Mouse (Mus musculus): ENCODE data around the gene Rplp2. TPM values are rescaled to one million over a fixed set of nuclear protein-coding genes. Genes with fewer than 3 reads are reported as not detected.
"Not testable (repeated sequence)": the region's sequence is repeated elsewhere in the genome, so short reads cannot be mapped to it uniquely, and the experiment has no call there.

Rplp2 gene
- total RNA-seq (2018; cell fraction: chromatin; rRNA removed), result 100 to 1,000 TPM in 1 of 26 experiments, 10 to 100 TPM in 25; 28.7 to 167 (median 61.5) TPM
- 1,000 to 10,000 TPM in 13 of 26 experiments, 100 to 1,000 TPM in 13; 627 to 1,432 (median 968) TPM for total RNA-seq (2018; cell fraction: cytosol; rRNA removed)
- 100 to 1,000 TPM; 140 to 327 (median 222) TPM for total RNA-seq (2018; cell fraction: nucleus; rRNA removed)
- polyA plus RNA-seq (2018), result 766 to 855 TPM (median 779 TPM) in 3 replicates

DNA sequence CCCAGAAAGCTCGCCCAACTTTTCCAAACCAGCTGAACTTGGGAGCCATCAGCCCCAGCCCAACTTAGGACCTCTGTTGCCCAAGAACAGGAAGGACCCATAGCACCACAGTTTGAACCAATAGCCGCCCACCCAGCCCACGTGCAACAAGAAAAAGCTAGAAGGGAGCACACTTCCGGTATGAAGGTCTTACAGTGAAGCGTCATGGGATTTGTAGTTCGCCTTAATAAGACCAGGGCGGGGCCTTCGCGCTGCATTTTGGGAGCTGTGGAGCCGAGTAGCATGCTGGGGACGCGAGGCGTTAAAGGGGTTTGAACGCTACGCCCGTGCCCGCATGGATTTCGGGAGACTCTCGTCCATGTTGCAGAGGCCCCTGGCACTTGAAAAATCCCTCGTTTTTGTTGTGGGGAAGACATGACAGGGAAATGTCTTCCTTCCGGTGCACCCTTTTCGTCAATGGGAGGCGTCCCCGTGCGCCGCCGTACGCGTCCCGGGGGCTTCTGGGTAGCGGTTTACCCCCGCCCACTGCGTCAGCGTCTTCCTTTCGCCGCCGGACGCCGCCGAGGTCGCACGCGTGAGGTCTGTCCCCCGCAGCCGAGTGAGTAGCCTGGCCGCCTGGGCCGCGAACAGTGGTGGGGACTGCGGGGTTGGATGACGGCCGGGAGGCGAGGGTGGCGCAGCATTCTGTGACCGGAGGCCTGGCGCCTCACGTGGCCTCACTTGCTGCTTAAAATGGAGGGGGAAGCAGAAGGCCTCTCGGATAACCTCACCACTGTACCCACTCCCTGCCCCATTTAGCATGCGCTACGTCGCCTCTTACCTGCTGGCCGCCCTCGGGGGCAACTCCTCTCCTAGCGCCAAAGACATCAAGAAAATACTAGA lies at the start of gene Rplp2:
Gene Rplp2 (plus strand): TSS at position 261 of the 882 bp plus-strand sequence.
- Histone ChIP-seq H3K79me2 (ENCODE audit: inconsistent target) (peaks cover 33% of the 10 kb centered on the region), H3K36me3 (ENCODE audit: inconsistent target) (peaks cover 5% of the 10 kb centered on the region; the same call in 1 of the 2 replicates), H3K27ac (peak within 1 kb of the TSS; percentile 96), H3K4me3 (ENCODE audit: inconsistent target) (peak within 1 kb of the TSS; percentile 89)
- under 1% methylated on average over 63 of the region's 63 CpGs for WGBS (ENCODE audit: missing documents)

DNA sequence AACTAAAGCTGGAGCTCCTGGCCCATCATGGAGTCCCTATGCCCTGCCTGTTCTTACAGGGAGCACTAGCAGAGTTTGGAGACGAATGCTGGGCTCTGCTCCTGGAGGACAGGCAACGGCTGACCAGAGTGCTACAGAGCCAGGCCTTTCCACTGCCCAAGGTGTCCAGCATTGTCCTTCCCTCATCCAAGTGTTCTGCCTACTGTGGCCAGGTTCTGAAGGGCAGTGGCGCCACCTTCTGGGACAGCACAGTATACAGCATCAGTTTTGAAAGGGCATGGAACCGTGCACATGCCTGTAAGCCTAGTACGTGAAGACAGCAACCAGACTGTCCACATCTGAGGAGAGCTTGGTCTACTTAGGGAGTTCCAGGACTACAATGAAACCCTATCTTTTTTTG lies 43.9 kb upstream of the Rplp2 start:
- H3K27ac ChIP-seq, result no peak overlapping the region
- H3K79me2 ChIP-seq (ENCODE audit: inconsistent target), result peaks cover 5% of the 10 kb centered on the region; the same call in 1 of the 2 replicates
- 45% methylated on average over 5 of the region's 5 CpGs for WGBS (ENCODE audit: missing documents)
- no peak overlapping the region for H3K4me3 ChIP-seq (ENCODE audit: inconsistent target)
- peaks cover 52% of the 10 kb centered on the region for H3K36me3 ChIP-seq (ENCODE audit: inconsistent target)

DNA sequence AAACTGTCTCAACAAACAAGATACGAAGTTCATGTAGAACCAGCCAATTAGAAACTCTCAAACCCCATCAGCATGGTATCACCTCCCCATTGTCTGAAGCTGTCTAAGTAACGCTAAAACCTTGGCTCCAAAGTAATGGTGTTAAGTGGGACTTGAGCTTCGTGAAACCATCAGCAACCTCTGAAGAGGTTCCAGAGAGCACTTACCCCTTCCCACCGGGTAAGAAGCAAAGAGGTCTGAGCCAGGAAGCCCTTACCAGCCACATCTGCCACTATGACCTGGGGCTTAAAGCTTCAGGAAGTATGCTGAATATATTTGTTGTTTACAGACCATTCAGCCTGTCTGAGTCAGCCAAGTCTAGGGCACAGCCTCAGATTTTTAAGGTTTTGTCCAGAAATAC lies 41.7 kb upstream of the Rplp2 start:
- Histone ChIP-seq H3K79me2 (ENCODE audit: inconsistent target) (no peaks in the 10 kb centered on the region), H3K4me3 (ENCODE audit: inconsistent target) (no peak overlapping the region), H3K36me3 (ENCODE audit: inconsistent target) (peaks cover 49% of the 10 kb centered on the region), H3K27ac (no peak overlapping the region)
- WGBS (ENCODE audit: missing documents), result 83% methylated on average over 4 of the region's 4 CpGs

DNA sequence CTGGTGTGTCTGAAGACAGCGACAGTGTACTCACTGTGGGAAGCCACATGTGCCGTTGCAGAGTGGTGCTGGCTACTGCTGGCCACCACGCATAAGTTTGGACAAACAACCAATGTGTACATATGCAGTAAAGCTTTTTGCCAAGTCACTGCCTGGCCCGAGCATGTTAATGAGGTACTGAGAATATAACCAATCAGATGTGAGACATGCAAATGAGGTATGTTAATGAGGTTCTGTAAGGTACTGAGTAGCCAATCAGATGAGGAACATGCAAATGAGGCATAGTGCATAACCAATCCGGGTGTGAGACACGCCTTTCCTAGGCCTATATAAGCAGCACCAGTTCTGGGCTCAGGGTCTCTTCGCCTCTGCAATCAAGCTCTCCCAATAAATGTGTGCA lies 39.5 kb upstream of the Rplp2 start:
- WGBS (ENCODE audit: missing documents), result 90% methylated on average over 6 of the region's 7 CpGs
- not testable (repeated sequence) for H3K4me3 ChIP-seq (ENCODE audit: inconsistent target); H3K27ac ChIP-seq; H3K79me2 ChIP-seq (ENCODE audit: inconsistent target)
- H3K36me3 ChIP-seq (ENCODE audit: inconsistent target), result peaks cover 33% of the 10 kb centered on the region

DNA sequence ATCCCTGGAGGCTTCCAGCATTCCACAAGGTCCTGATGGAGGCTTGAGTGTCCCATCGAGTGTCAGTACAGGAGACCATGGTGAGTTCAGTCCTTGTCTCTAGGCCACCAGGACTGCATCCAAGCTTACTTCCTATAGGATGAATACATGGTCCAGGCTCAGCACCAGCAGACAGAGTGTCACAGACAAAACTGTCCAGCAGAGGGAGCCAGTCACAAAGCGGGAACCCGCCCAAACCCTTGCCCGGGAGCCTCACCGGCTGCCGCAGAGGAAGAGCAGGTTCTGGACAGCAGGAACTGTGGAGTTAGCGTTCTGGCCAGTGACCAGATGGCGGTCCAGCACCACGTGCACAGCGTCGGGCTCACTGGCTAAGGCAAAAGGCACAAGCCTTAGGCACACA lies 38.3 kb upstream of the Rplp2 start:
- Histone ChIP-seq H3K36me3 (ENCODE audit: inconsistent target) (peaks cover 28% of the 10 kb centered on the region), H3K4me3 (ENCODE audit: inconsistent target) (no peak overlapping the region), H3K79me2 (ENCODE audit: inconsistent target) (peaks cover 20% of the 10 kb centered on the region), H3K27ac (no peak overlapping the region)
- 14% methylated on average over 11 of the region's 11 CpGs for WGBS (ENCODE audit: missing documents)

DNA sequence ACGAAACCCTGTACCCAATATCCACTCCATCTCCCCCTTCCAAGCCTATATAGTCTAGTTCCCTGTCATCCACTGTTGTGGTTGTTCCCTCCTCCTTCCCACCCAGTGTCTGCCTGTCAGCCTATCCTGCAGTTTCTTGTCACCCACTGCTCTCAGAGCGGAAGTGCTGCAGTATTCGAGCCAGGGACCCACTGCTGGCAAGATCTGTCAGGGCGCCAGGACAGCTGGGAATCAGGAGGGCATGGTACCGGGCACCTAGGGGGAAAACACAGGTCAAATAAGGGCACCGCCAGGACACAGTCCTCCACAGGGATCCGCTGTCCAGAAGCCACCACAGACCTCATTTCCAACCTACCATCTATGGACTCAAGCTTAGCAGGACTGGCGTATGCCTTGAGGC lies 36.5 kb upstream of the Rplp2 start:
- peaks cover 20% of the 10 kb centered on the region for H3K79me2 ChIP-seq (ENCODE audit: inconsistent target)
- no peak overlapping the region for H3K4me3 ChIP-seq (ENCODE audit: inconsistent target)
- H3K36me3 ChIP-seq (ENCODE audit: inconsistent target), result peaks cover 28% of the 10 kb centered on the region
- 94% methylated on average over 8 of the region's 8 CpGs for WGBS (ENCODE audit: missing documents)
- no peak overlapping the region for H3K27ac ChIP-seq

DNA sequence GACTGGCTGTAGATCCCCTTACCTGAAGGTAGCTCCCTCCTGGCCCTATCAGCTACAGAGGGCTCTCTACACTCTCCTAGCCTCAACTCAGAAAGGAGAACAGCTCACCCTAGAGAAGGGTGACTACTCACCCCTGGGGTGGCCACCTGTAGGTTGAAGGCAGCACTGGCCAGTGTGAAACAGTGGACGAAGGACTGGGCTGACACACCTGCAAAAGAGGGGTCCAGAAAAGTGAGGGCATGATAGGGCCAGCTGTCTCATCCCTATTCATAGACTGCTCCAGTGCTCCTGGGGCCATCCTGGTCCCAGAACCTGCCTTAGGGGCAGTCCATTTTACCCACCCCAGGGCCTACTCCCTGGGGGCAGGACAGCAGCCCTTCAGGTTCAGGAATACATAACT lies 35.5 kb upstream of the Rplp2 start:
- H3K79me2 ChIP-seq (ENCODE audit: inconsistent target), result peaks cover 20% of the 10 kb centered on the region
- no peak overlapping the region for H3K27ac ChIP-seq
- 100% methylated on average over 1 of the region's 1 CpGs for WGBS (ENCODE audit: missing documents)
- peaks cover 28% of the 10 kb centered on the region for H3K36me3 ChIP-seq (ENCODE audit: inconsistent target)
- H3K4me3 ChIP-seq (ENCODE audit: inconsistent target), result no peak overlapping the region

DNA sequence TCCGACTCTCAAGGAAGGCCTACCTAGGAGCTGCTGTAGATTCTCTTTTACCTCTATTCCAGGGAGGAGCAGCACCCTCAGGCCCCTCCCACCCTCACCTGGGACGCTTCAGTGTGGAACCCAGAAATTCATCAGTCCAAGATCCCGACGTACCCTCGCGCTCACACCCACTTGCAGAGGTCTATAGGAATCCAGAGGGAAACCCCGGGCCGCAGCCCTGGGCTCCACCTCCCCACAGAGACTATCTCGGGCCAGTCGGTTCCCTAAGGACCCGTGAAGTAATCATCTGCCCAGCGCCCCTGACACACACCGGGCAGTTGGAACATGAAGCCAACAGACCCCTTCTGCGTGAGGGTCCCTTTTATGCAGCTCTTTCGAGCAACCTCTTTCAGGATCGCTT lies 33.8 kb upstream of the Rplp2 start:
- Histone ChIP-seq H3K4me3 (ENCODE audit: inconsistent target) (peak overlapping the region; percentile 94), H3K36me3 (ENCODE audit: inconsistent target) (peaks cover 22% of the 10 kb centered on the region), H3K79me2 (ENCODE audit: inconsistent target) (peaks cover 20% of the 10 kb centered on the region), H3K27ac (peak overlapping the region; percentile 63)
- 2% methylated on average over 15 of the region's 16 CpGs for WGBS (ENCODE audit: missing documents)

DNA sequence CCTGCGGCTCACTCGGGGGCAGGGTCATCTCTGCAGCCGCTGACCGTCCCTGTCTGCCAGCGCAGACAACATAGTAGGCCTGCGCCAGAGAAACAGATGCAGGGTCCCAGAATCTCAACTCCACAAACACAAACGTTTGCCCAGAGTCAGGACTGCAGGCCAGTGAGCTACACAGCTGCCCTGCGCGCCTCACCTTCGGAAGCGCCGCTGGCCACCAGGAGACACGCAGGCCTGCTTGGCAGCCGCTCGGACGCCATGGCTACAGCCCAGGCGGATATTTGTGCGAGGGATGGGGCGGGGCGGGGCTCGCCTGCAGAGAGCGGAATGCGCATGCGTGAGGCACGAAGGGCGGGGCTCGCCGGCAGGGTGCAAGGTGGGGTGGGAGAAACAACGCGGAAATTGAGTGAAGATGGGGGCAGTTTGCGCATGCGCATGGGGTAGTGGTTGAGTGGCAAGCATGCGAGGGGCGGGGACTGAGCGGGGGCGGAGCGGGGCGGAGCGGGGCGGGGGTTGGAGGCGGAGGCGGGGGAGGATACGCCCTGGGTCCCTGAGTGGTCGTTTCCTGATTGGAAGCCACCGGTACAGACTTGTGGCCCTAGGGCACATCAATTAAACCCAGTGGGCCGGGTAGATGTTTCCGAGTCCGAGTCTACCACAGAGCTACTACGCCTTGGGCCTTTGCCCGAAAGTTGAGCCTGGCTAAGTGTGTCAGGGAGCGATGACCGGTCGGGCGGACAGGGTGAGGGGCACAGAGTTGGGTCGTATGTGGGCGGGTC lies 33.2 kb upstream of the Rplp2 start, which contains the start of gene Gatd1:
Gene Gatd1 (minus strand): TSS at position 328 of the 776 bp plus-strand sequence.
- under 1% methylated on average over 55 of the region's 56 CpGs for WGBS (ENCODE audit: missing documents)

DNA sequence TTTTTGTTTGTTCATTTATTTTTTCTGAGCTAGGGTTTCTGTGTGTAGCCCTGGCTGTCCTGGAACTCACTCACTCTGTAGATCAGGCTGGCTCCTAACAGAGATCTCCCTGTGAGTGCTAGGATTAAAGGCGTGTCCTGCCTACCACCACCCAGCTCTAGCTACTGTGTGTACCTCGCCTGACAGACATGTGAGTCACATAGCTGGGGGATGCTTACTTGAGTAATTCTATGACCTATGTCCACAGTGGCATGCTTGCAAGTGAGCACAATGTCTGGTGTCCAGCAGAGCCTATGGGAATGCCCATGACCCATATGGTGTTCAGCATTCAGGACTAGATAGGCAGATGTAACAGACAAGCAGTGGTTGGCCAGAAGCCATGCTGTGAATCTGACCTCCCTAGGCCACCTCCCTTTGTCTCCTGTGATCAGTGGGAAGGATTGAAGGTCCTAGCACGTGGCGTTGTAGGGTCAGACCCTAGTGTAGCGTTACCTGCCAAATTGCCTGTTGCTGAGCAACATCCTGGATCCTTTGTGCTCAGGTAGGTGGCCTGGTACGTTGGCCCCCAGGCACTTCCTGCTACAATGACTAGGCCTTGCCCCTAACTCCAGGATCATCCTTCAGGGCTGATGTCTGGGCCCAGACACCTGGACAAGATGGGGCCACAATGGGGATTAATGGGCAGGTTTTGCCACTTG lies 30.9 kb upstream of the Rplp2 start:
- H3K36me3 ChIP-seq (ENCODE audit: inconsistent target), result no peaks in the 10 kb centered on the region
- peaks cover 20% of the 10 kb centered on the region for H3K79me2 ChIP-seq (ENCODE audit: inconsistent target)
- no peak overlapping the region for H3K27ac ChIP-seq
- WGBS (ENCODE audit: missing documents), result 92% methylated on average over 6 of the region's 6 CpGs
- no peak overlapping the region for H3K4me3 ChIP-seq (ENCODE audit: inconsistent target)

More for the DNA sequence above, 33.2 kb upstream of the Rplp2 start, which contains the start of gene Gatd1:
- Histone ChIP-seq H3K79me2 (ENCODE audit: inconsistent target) (peaks cover 20% of the 10 kb centered on the region), H3K27ac (peak within 1 kb of the TSS; percentile 63), H3K36me3 (ENCODE audit: inconsistent target) (peaks cover 19% of the 10 kb centered on the region), H3K4me3 (ENCODE audit: inconsistent target) (peak within 1 kb of the TSS; percentile 94)

DNA sequence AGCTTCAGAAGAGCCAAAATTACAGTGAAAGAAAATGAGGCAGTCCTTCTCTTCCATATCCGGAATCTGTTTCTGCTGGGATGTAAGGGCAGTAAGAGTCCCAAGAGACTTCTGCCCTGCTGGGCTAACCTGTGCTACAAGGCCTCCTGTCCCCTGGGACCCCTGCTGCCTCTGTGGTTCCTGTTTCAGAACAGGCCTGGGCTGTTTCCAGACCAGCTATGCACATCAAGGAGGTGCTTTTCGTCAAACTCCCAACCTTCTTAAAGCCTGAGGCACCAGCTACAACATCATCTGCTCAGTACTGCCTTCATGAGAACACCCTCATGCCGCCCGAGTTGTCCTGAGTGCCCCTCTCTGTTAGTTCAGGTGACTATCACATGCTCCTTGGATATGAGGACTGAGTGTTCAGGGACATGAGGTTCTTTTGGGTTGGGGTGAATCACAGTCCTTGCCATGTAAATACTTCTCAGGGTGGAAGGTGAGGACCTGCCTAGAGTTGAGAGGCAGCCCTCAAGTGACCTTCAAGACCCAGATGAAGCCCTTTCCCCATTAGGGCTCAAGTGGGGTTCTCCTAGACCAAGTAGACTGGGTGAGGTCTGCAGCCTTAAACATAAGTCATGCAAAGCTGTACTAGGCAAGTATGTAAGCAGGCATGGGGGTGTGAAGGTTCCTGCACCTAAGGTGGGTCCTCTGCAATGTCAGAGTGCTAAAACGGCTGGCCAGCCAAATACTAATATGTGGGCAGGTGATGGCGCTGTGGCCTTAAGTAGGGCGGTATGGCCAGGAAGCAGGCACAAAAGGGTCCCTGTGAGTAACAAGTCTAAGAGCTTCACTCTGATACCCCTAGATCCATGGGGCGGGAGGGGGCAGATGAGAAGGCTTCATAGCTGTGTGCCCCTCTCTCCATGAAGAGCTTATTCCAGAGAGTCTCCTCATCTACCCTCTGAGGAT lies 29.2 kb upstream of the Rplp2 start:
- H3K27ac ChIP-seq, result no peak overlapping the region
- peaks cover 8% of the 10 kb centered on the region for H3K79me2 ChIP-seq (ENCODE audit: inconsistent target)
- 84% methylated on average over 6 of the region's 8 CpGs for WGBS (ENCODE audit: missing documents)
- H3K4me3 ChIP-seq (ENCODE audit: inconsistent target), result no peak overlapping the region
- no peaks in the 10 kb centered on the region for H3K36me3 ChIP-seq (ENCODE audit: inconsistent target)

DNA sequence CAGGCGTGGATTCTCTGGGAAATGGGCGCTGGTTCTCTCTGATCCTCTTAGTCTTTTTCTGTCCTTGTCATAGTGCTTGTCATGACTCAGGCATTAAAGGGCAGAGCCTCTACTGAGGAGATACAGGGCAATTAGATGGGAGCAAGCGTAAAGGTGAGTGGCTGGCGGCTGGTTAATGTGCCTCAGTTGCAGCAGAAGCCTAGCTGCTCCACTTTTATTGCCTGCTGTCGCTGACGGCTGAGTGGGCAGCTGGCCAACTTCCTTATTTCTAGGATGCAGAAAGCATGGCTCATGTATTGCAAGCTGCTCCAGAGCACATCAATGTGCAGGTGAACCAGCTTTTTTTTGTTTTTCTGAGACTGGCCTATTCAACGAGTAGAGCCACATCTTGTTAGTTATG lies 28.2 kb upstream of the Rplp2 start:
- WGBS (ENCODE audit: missing documents), result 42% methylated on average over 7 of the region's 7 CpGs
- H3K36me3 ChIP-seq (ENCODE audit: inconsistent target), result no peaks in the 10 kb centered on the region
- no peaks in the 10 kb centered on the region for H3K79me2 ChIP-seq (ENCODE audit: inconsistent target)
- no peak overlapping the region for H3K27ac ChIP-seq
- H3K4me3 ChIP-seq (ENCODE audit: inconsistent target), result no peak overlapping the region

DNA sequence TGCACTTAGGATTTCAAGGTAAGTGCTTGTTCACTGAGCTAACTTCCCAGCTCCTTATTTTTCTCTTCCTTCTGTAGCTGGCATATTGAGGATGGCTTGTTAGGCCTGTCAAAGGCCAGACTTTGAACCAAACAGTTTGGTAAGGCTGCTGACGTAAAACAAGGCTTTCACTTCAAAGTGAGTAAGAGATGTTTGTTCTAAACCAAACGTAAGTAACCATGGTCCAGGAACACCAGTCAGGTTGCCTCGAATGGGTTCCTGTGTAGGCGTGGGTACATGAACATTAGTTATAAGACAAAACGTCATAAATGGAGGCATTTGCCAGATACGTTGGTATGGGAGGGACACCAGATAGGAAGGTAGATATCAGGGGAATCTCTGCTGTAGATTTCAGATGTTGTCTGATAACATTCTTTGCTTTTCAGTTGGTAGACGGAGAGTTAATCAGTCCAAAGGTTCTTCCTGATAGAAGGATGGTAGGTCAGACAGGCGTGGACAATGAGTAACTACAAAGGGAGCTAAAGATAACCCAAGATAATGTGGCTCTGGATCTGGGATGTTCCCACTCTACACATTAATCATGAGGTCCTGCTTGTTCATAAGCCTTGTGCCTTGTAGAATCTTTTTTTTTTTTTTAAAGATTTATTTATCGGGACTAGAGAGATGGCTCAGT lies 27.0 kb upstream of the Rplp2 start:
- 96% methylated on average over 9 of the region's 9 CpGs for WGBS (ENCODE audit: missing documents)
- H3K36me3 ChIP-seq (ENCODE audit: inconsistent target), result no peaks in the 10 kb centered on the region
- H3K4me3 ChIP-seq (ENCODE audit: inconsistent target), result no peak overlapping the region
- H3K79me2 ChIP-seq (ENCODE audit: inconsistent target), result no peaks in the 10 kb centered on the region
- no peak overlapping the region for H3K27ac ChIP-seq

All from macrophage (primary cell).